Mouse (Mus musculus) heart, adult 2 months (tissue): ENCODE measurements around the gene Zfp697.

ENCODE experiments used
- EP300 ChIP-seq: fragments of 200-500 bp; IDR thresholded peaks from 2 replicates; pipeline ENCODE4 v1.6.1; 2011; ENCODE audit warnings: low read depth, low read length, control low read depth; ENCODE audit not compliant: insufficient read depth
- POLR2A ChIP-seq: fragments of 200-500 bp; IDR thresholded peaks from 2 replicates; pipeline ENCODE4 v1.6.1; 2011; ENCODE audit warnings: mild to moderate bottlenecking, low read depth, low read length, control low read depth; ENCODE audit not compliant: insufficient read depth

DNA sequence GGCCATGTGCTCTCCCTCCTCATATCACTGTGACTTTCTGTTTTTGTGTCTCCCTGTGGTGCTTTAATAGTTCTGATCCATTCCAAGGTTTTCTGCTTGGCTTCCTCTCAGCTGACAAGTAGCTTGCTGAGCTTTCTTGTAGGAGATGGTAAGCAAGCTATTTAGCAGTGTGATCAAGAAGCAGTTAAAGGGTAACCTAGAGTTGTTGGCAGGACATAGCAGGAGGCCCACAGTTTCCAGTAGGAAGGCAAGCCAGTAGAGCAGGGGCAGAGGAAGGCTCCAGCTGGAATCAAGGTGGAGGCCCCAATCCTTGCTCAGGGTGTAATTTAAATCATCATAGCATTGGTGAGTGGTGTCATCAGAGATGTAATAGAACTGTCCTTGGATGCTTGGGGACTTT, 298.5 kb downstream of the Zfp697 start:
- TF ChIP-seq EP300 (no peak), POLR2A (no peak)
